Mouse (Mus musculus) lung, postnatal 25 days (tissue): ENCODE data around the gene Zfp451.
A peak's percentile ranks its signal among the peaks of the same experiment; 100 is the strongest.
"Not testable (repeated sequence)": the region's sequence is repeated elsewhere in the genome, so short reads cannot be mapped to it uniquely, and the experiment has no call there.

ENCODE experiments used
- DNase-seq: peaks from one replicate; pipeline ENCODE4 v3.0.0; 2022; ENCODE audit warnings: low spot score

The Zfp451 gene

GRCm38 (mm10) chr1:33757491-33758041 lies 56.8 kb downstream of the Zfp451 start, which contains the start of gene Bag2:
Gene Bag2, minus strand, starts transcription at chr1:33757795.
- DNase-seq: peak; percentile 52

GRCm38 (mm10) chr1:33757033-33757413 lies 57.4 kb downstream of the Zfp451 start:
- DNase-seq: no peak

- no peak for DNase-seq
These were observed 58.0 kb downstream of the Zfp451 start for GRCm38 (mm10) chr1:33756258-33757032.

GRCm38 (mm10) chr1:33755799-33756198 lies 58.6 kb downstream of the Zfp451 start:
- no peak for DNase-seq

- DNase-seq: no peak
These were observed 59.2 kb downstream of the Zfp451 start for GRCm38 (mm10) chr1:33754965-33755735.

- DNase-seq: no peak
These were observed 60.3 kb downstream of the Zfp451 start for GRCm38 (mm10) chr1:33754089-33754488.

GRCm38 (mm10) chr1:33751283-33751682 lies 63.1 kb downstream of the Zfp451 start:
- no peak for DNase-seq

- not testable (repeated sequence) for DNase-seq
These were observed 64.7 kb downstream of the Zfp451 start for GRCm38 (mm10) chr1:33749709-33750108.

- no peak for DNase-seq
These were observed 65.3 kb downstream of the Zfp451 start for GRCm38 (mm10) chr1:33749109-33749508.

- no peak for DNase-seq
These were observed 68.5 kb downstream of the Zfp451 start for GRCm38 (mm10) chr1:33745901-33746300.

- DNase-seq: not testable (repeated sequence)
These were observed 69.6 kb downstream of the Zfp451 start for GRCm38 (mm10) chr1:33744815-33745214.

GRCm38 (mm10) chr1:33742903-33743302 lies 71.5 kb downstream of the Zfp451 start:
- no peak for DNase-seq

- peak; percentile 77 for DNase-seq
These were observed 75.1 kb downstream of the Zfp451 start for GRCm38 (mm10) chr1:33739302-33739701.

- DNase-seq: no peak
These were observed 75.6 kb downstream of the Zfp451 start for GRCm38 (mm10) chr1:33738681-33739278.

GRCm38 (mm10) chr1:33738281-33738680 lies 76.1 kb downstream of the Zfp451 start:
- no peak for DNase-seq

GRCm38 (mm10) chr1:33734001-33734685 lies 80.3 kb downstream of the Zfp451 start:
- no peak for DNase-seq

GRCm38 (mm10) chr1:33733044-33733443 lies 81.4 kb downstream of the Zfp451 start:
- DNase-seq: no peak

GRCm38 (mm10) chr1:33725086-33725485 lies 89.3 kb downstream of the Zfp451 start:
- no peak for DNase-seq

- DNase-seq: no peak
These were observed 89.9 kb downstream of the Zfp451 start for GRCm38 (mm10) chr1:33724516-33724915.

- no peak for DNase-seq
These were observed 93.4 kb downstream of the Zfp451 start for GRCm38 (mm10) chr1:33721020-33721419.

GRCm38 (mm10) chr1:33720231-33720630 lies 94.2 kb downstream of the Zfp451 start:
- no peak for DNase-seq

GRCm38 (mm10) chr1:33719733-33720225 lies 94.6 kb downstream of the Zfp451 start, which contains the start of gene Rab23:
Gene Rab23, plus strand, starts transcription at chr1:33719887.
- peak; percentile 67 for DNase-seq
